Mouse (Mus musculus) heart, embryonic 16.5 days (tissue): ENCODE data around the gene Msh3. TPM values are rescaled to one million over a fixed set of nuclear protein-coding genes. Genes with fewer than 3 reads are reported as not detected.

Experiments
- ATAC-seq: fragments of 200-750 bp; cut with Nextera tagmentation; replicated peaks from 2 replicates; pipeline ENCODE4 v1.8.0; 2017; ENCODE audit warnings: moderate number of reproducible peaks; ENCODE audit not compliant: insufficient read depth, low FRiP score; ENCODE audit errors: extremely low read depth
- H3K27ac ChIP-seq: fragments of 300-500 bp; sonication (generic); 2 replicates; pipeline ENCODE4 v1.5.1; 2014; ENCODE audit warnings: mild to moderate bottlenecking, low read length, control low read depth, moderate library complexity
- H3K27me3 ChIP-seq: fragments of 300-500 bp; sonication (generic); 2 replicates; pipeline ENCODE4 v1.6.1; 2014; ENCODE audit warnings: low read length, mixed read lengths; ENCODE audit not compliant: control insufficient read depth, insufficient read depth
- H3K36me3 ChIP-seq: fragments of 300-500 bp; sonication (generic); 2 replicates; pipeline ENCODE4 v1.6.1; 2014; ENCODE audit not compliant: control insufficient read depth, insufficient read depth
- H3K4me1 ChIP-seq: fragments of 300-500 bp; sonication (generic); 2 replicates; pipeline ENCODE4 v1.6.1; 2014; ENCODE audit warnings: low read length, mixed read lengths; ENCODE audit not compliant: control insufficient read depth, insufficient read depth
- H3K4me2 ChIP-seq: fragments of 300-500 bp; sonication (generic); 2 replicates; pipeline ENCODE4 v1.6.1; 2014; ENCODE audit warnings: low read depth, mild to moderate bottlenecking, control low read depth, low read length
- H3K4me3 ChIP-seq: fragments of 300-500 bp; sonication (generic); 2 replicates; pipeline ENCODE4 v1.5.1; 2014; ENCODE audit warnings: mild to moderate bottlenecking, control low read depth, low read length
- H3K9ac ChIP-seq: fragments of 300-500 bp; sonication (generic); 2 replicates; pipeline ENCODE4 v1.6.1; 2014; ENCODE audit warnings: low read length, control low read depth
- H3K9me3 ChIP-seq: fragments of 300-500 bp; sonication (generic); replicated peaks from 2 replicates; pipeline ENCODE4 v1.6.1; 2016; ENCODE audit warnings: low read length; ENCODE audit not compliant: control insufficient read depth
- WGBS: fragments of 180-500 bp; shearing (Covaris S2); extraction: QIAGEN DNeasy Blood & Tissue Kit; methylation state at CpG from one replicate; pipeline ENCODE4 v1.1.7; 2014; 5-methylcytosine and 5-hydroxymethylcytosine counted together
- polyA plus RNA-seq: library from polyadenylated mRNA; unstranded; fragments of >200 nt; fragmentation: Nextera tagmentation; extraction: Ambion mirVana; gene quantifications from 2 replicates; pipeline ENCODE4 v1.2.1, GENCODE M21; 2015

Msh3 gene
- polyA plus RNA-seq, 1 experiment from 2014 or later: 14.2 TPM

GRCm38 (mm10) chr13:92305680-92306079, 49.1 kb downstream of the Msh3 start, which contains the start of gene Gm20379:
Gm20379 (plus strand) TSS chr13:92305980.
- Histone ChIP-seq H3K9me3 (no peaks in the 10 kb centered on the region), H3K27ac (no peak within 1 kb of the TSS), H3K4me2 (no peak within 1 kb of the TSS), H3K27me3 (no peaks in the 10 kb centered on the region), H3K36me3 (peaks cover 21% of the 10 kb centered on the region; the same call in 1 of the 2 replicates), H3K4me3 (no peak within 1 kb of the TSS), H3K9ac (no peak within 1 kb of the TSS), H3K4me1 (peaks cover under 1% of the 10 kb centered on the region; the same call in 1 of the 2 replicates)
- ATAC-seq: no peak
- WGBS: 97% methylated on average over 11 of the region's 11 CpGs

GRCm38 (mm10) chr13:92304291-92304690, 50.5 kb downstream of the Msh3 start:
- H3K4me1 ChIP-seq: peaks cover 10% of the 10 kb centered on the region
- H3K4me2 ChIP-seq: no peak overlapping the region
- H3K9me3 ChIP-seq: no peaks in the 10 kb centered on the region
- no peak overlapping the region for H3K27ac ChIP-seq
- H3K4me3 ChIP-seq: no peak overlapping the region
- peaks cover 20% of the 10 kb centered on the region; the same call in 1 of the 2 replicates for H3K36me3 ChIP-seq
- no peak overlapping the region for H3K9ac ChIP-seq
- 94% methylated on average over 5 of the region's 5 CpGs for WGBS
- H3K27me3 ChIP-seq: no peaks in the 10 kb centered on the region
- ATAC-seq: no peak

GRCm38 (mm10) chr13:92303062-92303948, 51.5 kb downstream of the Msh3 start:
- 80% methylated on average over 8 of the region's 8 CpGs for WGBS
- Histone ChIP-seq H3K9ac (no peak overlapping the region), H3K4me2 (no peak overlapping the region), H3K4me1 (peaks cover 10% of the 10 kb centered on the region), H3K27ac (no peak overlapping the region), H3K36me3 (peaks cover 15% of the 10 kb centered on the region; the same call in 1 of the 2 replicates), H3K9me3 (no peaks in the 10 kb centered on the region), H3K27me3 (no peaks in the 10 kb centered on the region), H3K4me3 (no peak overlapping the region)
- no peak for ATAC-seq

GRCm38 (mm10) chr13:92302466-92302865, 52.3 kb downstream of the Msh3 start:
- WGBS: 87% methylated on average over 4 of the region's 4 CpGs
- no peak overlapping the region for H3K9ac ChIP-seq
- no peaks in the 10 kb centered on the region for H3K27me3 ChIP-seq
- peaks cover 11% of the 10 kb centered on the region; the same call in 1 of the 2 replicates for H3K36me3 ChIP-seq
- no peak overlapping the region for H3K4me3 ChIP-seq
- no peak overlapping the region for H3K27ac ChIP-seq
- ATAC-seq: no peak
- H3K9me3 ChIP-seq: no peaks in the 10 kb centered on the region
- H3K4me2 ChIP-seq: no peak overlapping the region
- H3K4me1 ChIP-seq: peaks cover 10% of the 10 kb centered on the region

- Histone ChIP-seq H3K27ac (no peak overlapping the region), H3K9ac (no peak overlapping the region), H3K4me1 (peaks cover 10% of the 10 kb centered on the region), H3K9me3 (no peaks in the 10 kb centered on the region), H3K4me3 (no peak overlapping the region), H3K27me3 (no peaks in the 10 kb centered on the region), H3K36me3 (peaks cover 11% of the 10 kb centered on the region; the same call in 1 of the 2 replicates), H3K4me2 (no peak overlapping the region)
- ATAC-seq: no peak
- 82% methylated on average over 4 of the region's 4 CpGs for WGBS
These were observed 53.0 kb downstream of the Msh3 start for GRCm38 (mm10) chr13:92301754-92302153.

- H3K4me1 ChIP-seq: peaks cover 10% of the 10 kb centered on the region
- no peak overlapping the region for H3K4me3 ChIP-seq
- H3K36me3 ChIP-seq: peaks cover 12% of the 10 kb centered on the region; the same call in 1 of the 2 replicates
- H3K9me3 ChIP-seq: no peaks in the 10 kb centered on the region
- ATAC-seq: no peak
- 50% methylated on average over 1 of the region's 1 CpGs for WGBS
- H3K9ac ChIP-seq: no peak overlapping the region
- H3K27ac ChIP-seq: no peak overlapping the region
- no peak overlapping the region for H3K4me2 ChIP-seq
- H3K27me3 ChIP-seq: no peaks in the 10 kb centered on the region
These were observed 55.3 kb downstream of the Msh3 start for GRCm38 (mm10) chr13:92299522-92299921.

GRCm38 (mm10) chr13:92297021-92297420, 57.8 kb downstream of the Msh3 start:
- no peak overlapping the region for H3K9ac ChIP-seq
- H3K27ac ChIP-seq: no peak overlapping the region
- no peaks in the 10 kb centered on the region for H3K9me3 ChIP-seq
- H3K4me3 ChIP-seq: no peak overlapping the region
- WGBS: 83% methylated on average over 2 of the region's 2 CpGs
- H3K27me3 ChIP-seq: no peaks in the 10 kb centered on the region
- peaks cover 10% of the 10 kb centered on the region for H3K4me1 ChIP-seq
- peaks cover 12% of the 10 kb centered on the region; the same call in 1 of the 2 replicates for H3K36me3 ChIP-seq
- ATAC-seq: no peak
- H3K4me2 ChIP-seq: no peak overlapping the region

- 90% methylated on average over 4 of the region's 4 CpGs for WGBS
These were observed 58.3 kb downstream of the Msh3 start for GRCm38 (mm10) chr13:92296490-92296889.

GRCm38 (mm10) chr13:92293883-92294282, 60.9 kb downstream of the Msh3 start:
- Histone ChIP-seq H3K4me1 (no peaks in the 10 kb centered on the region), H3K9ac (no peak overlapping the region), H3K4me2 (no peak overlapping the region), H3K4me3 (no peak overlapping the region), H3K27me3 (no peaks in the 10 kb centered on the region), H3K9me3 (no peaks in the 10 kb centered on the region), H3K27ac (no peak overlapping the region), H3K36me3 (peaks cover 16% of the 10 kb centered on the region; the same call in 1 of the 2 replicates)
- 75% methylated on average over 5 of the region's 5 CpGs for WGBS
- ATAC-seq: no peak

More at GRCm38 (mm10) chr13:92296490-92296889, 58.3 kb downstream of the Msh3 start:
- Histone ChIP-seq H3K9me3 (no peaks in the 10 kb centered on the region), H3K4me3 (no peak overlapping the region), H3K27ac (no peak overlapping the region), H3K4me1 (peaks cover 10% of the 10 kb centered on the region), H3K4me2 (no peak overlapping the region), H3K27me3 (no peaks in the 10 kb centered on the region), H3K36me3 (peaks cover 12% of the 10 kb centered on the region; the same call in 1 of the 2 replicates), H3K9ac (no peak overlapping the region)
- no peak for ATAC-seq
